Mouse (Mus musculus) MEL (cell line): ENCODE results near the gene Klf6. TPM values are rescaled to one million over a fixed set of nuclear protein-coding genes. Genes with fewer than 3 reads are reported as not detected.

Source experiments
- DNase-seq: peaks from one replicate; pipeline ENCODE4 v3.0.0; 2011; ENCODE audit warnings: low read depth, low spot score
- H3K27ac ChIP-seq: 2 replicates; pipeline ENCODE4 v1.5.1; 2012; ENCODE audit warnings: low read depth, mild to moderate bottlenecking, control low read depth, low read length, moderate library complexity; ENCODE audit not compliant: control insufficient read depth
- H3K27me3 ChIP-seq, 2 experiments: fragments of 150-350 bp in 1 of 2; sonication (generic) in 1 of 2; 2 replicates each; pipeline ENCODE4 v1.6.1; 2012; ENCODE audit warnings: low read length in 2 of 2, mild to moderate bottlenecking in 2 of 2, improper control_type of control experiment in 1 of 2, moderate library complexity in 1 of 2; ENCODE audit not compliant: insufficient read depth in 2 of 2, control insufficient read depth in 1 of 2
- H3K36me3 ChIP-seq, 2 experiments: 2 replicates each; pipeline ENCODE4 v1.6.1; 2012 to 2014; ENCODE audit warnings: low read length in 2 of 2, improper control_type of control experiment in 1 of 2, inconsistent platforms in 1 of 2, mild to moderate bottlenecking in 1 of 2; ENCODE audit not compliant: insufficient read depth in 2 of 2, control insufficient read depth in 1 of 2
- H3K4me1 ChIP-seq, 2 experiments: fragments of 150-350 bp in 1 of 2; sonication (generic) in 1 of 2; 2 replicates each; pipeline ENCODE4 v1.6.1; 2012; ENCODE audit warnings: low read length in 2 of 2, improper control_type of control experiment in 1 of 2, mild to moderate bottlenecking in 1 of 2; ENCODE audit not compliant: insufficient read depth in 2 of 2, control insufficient read depth in 1 of 2
- H3K4me3 ChIP-seq, 2 experiments: fragments of 150-350 bp in 1 of 2; sonication (generic) in 1 of 2; 2 replicates each; pipeline ENCODE4 v1.5.1; 2012; ENCODE audit warnings: low read depth in 2 of 2, low read length in 2 of 2, mild to moderate bottlenecking in 2 of 2, moderate library complexity in 2 of 2, control low read depth in 1 of 2, improper control_type of control experiment in 1 of 2; ENCODE audit not compliant: control insufficient read depth in 1 of 2, insufficient read depth in 1 of 2
- H3K79me2 ChIP-seq: 2 replicates; pipeline ENCODE4 v1.6.1; 2012; ENCODE audit warnings: mild to moderate bottlenecking, low read length, moderate library complexity; ENCODE audit not compliant: control insufficient read depth, poor library complexity, insufficient read depth
- H3K9ac ChIP-seq: 2 replicates; pipeline ENCODE4 v1.6.1; 2012; ENCODE audit warnings: low read depth, mild to moderate bottlenecking, control low read depth, low read length, moderate library complexity; ENCODE audit not compliant: control insufficient read depth, poor library complexity, severe bottlenecking
- H3K9me3 ChIP-seq: fragments of 150-350 bp; sonication (generic); replicated peaks from 2 replicates; pipeline ENCODE4 v1.6.1; 2012; ENCODE audit warnings: mild to moderate bottlenecking, low read length, improper control_type of control experiment, moderate library complexity; ENCODE audit not compliant: insufficient read depth
- CHD1 ChIP-seq: IDR thresholded peaks from 2 replicates; pipeline ENCODE4 v1.6.1; 2012; ENCODE audit warnings: low read depth, mild to moderate bottlenecking, inconsistent platforms, low read length, improper control_type of control experiment
- CTCF ChIP-seq, 3 experiments: IDR thresholded peaks in 2 of 3; conservative IDR thresholded peaks in 1 of 3; 2 replicates each; pipeline ENCODE4 v1.5.1; 2011 to 2012; ENCODE audit warnings: low read length in 3 of 3, low read depth in 2 of 3, mild to moderate bottlenecking in 2 of 3, improper control_type of control experiment in 1 of 3, inconsistent platforms in 1 of 3, mixed read lengths in 1 of 3, moderate library complexity in 1 of 3; ENCODE audit not compliant: control insufficient read depth in 1 of 3, insufficient read depth in 1 of 3, poor library complexity in 1 of 3, severe bottlenecking in 1 of 3
- E2F4 ChIP-seq: IDR thresholded peaks from 2 replicates; pipeline ENCODE4 v1.6.1; 2011; ENCODE audit warnings: low read depth, low read length, improper control_type of control experiment, borderline replicate concordance
- ELF1 ChIP-seq: IDR thresholded peaks from 2 replicates; pipeline ENCODE4 v1.6.1; 2014; ENCODE audit warnings: low read depth, mild to moderate bottlenecking, inconsistent platforms, low read length, improper control_type of control experiment, moderate library complexity
- EP300 ChIP-seq, 2 experiments: IDR thresholded peaks; 2 replicates each; pipeline ENCODE4 v1.6.1; 2011; ENCODE audit warnings: improper control_type of control experiment in 2 of 2, low read length in 2 of 2, low read depth in 1 of 2, mild to moderate bottlenecking in 1 of 2
- HCFC1 ChIP-seq: IDR thresholded peaks from 2 replicates; pipeline ENCODE4 v1.6.1; 2012; ENCODE audit warnings: low read depth, mild to moderate bottlenecking, inconsistent platforms, low read length, improper control_type of control experiment, moderate library complexity
- MAFK ChIP-seq: IDR thresholded peaks from 2 replicates; pipeline ENCODE4 v1.6.1; 2011; ENCODE audit warnings: low read depth, mild to moderate bottlenecking, low read length, improper control_type of control experiment, borderline replicate concordance
- MAX ChIP-seq: IDR thresholded peaks from 2 replicates; pipeline ENCODE4 v1.6.1; 2011; ENCODE audit warnings: low read length, improper control_type of control experiment
- MEF2A ChIP-seq: IDR thresholded peaks from 2 replicates; pipeline ENCODE4 v1.6.1; 2014; ENCODE audit warnings: low read depth, mild to moderate bottlenecking, inconsistent platforms, low read length, improper control_type of control experiment; ENCODE audit not compliant: poor library complexity, insufficient replicate concordance, severe bottlenecking; ENCODE audit errors: extremely low read depth
- MXI1 ChIP-seq: IDR thresholded peaks from 2 replicates; pipeline ENCODE4 v1.6.1; 2011; ENCODE audit warnings: mild to moderate bottlenecking, low read depth, low read length, improper control_type of control experiment
- MYC ChIP-seq: IDR thresholded peaks from 2 replicates; pipeline ENCODE4 v1.6.1; 2011; ENCODE audit warnings: low read depth, mild to moderate bottlenecking, low read length, improper control_type of control experiment, moderate library complexity
- NELFE ChIP-seq: IDR thresholded peaks from 2 replicates; pipeline ENCODE4 v1.6.1; 2011; ENCODE audit warnings: low read depth, low read length, improper control_type of control experiment
- POLR2A ChIP-seq, 2 experiments: IDR thresholded peaks; 2 replicates each; pipeline ENCODE4 v1.6.1; 2011 to 2012; ENCODE audit warnings: low read length in 2 of 2, mild to moderate bottlenecking in 2 of 2, control low read depth in 1 of 2, improper control_type of control experiment in 1 of 2, low read depth in 1 of 2, moderate library complexity in 1 of 2; ENCODE audit not compliant: control insufficient read depth in 1 of 2, insufficient read depth in 1 of 2, poor library complexity in 1 of 2
- POLR2AphosphoS2 ChIP-seq: IDR thresholded peaks from 2 replicates; pipeline ENCODE4 v1.6.1; 2011; ENCODE audit warnings: low read length, improper control_type of control experiment
- POLR2AphosphoS5 ChIP-seq: IDR thresholded peaks from 2 replicates; pipeline ENCODE4 v1.6.1; 2012; ENCODE audit warnings: low read depth, borderline replicate concordance, mild to moderate bottlenecking, inconsistent platforms, low read length, moderate library complexity, mixed read lengths
- SMC3 ChIP-seq: IDR thresholded peaks from 2 replicates; pipeline ENCODE4 v1.6.1; 2011; ENCODE audit warnings: low read depth, low read length, improper control_type of control experiment
- TBP ChIP-seq: IDR thresholded peaks from 2 replicates; pipeline ENCODE4 v1.8.0; 2011; ENCODE audit warnings: low read depth, low read length, improper control_type of control experiment
- TCF12 ChIP-seq: IDR thresholded peaks from 2 replicates; pipeline ENCODE4 v1.6.1; 2014; ENCODE audit warnings: low read depth, mild to moderate bottlenecking, inconsistent platforms, low read length, improper control_type of control experiment, moderate library complexity
- USF2 ChIP-seq, 2 experiments: IDR thresholded peaks; 2 replicates each; pipeline ENCODE4 v1.6.1; 2011 to 2012; ENCODE audit warnings: improper control_type of control experiment in 2 of 2, low read length in 2 of 2, borderline replicate concordance in 1 of 2, inconsistent platforms in 1 of 2, low read depth in 1 of 2, mild to moderate bottlenecking in 1 of 2; ENCODE audit not compliant: insufficient read depth in 1 of 2
- ZKSCAN1 ChIP-seq: IDR thresholded peaks from 2 replicates; pipeline ENCODE4 v1.6.1; 2012; ENCODE audit warnings: low read depth, mild to moderate bottlenecking, inconsistent platforms, low read length, improper control_type of control experiment, moderate library complexity
- ZMIZ1 ChIP-seq: IDR thresholded peaks from 2 replicates; pipeline ENCODE4 v1.6.1; 2012; ENCODE audit warnings: low read depth, mild to moderate bottlenecking, inconsistent platforms, low read length, improper control_type of control experiment, moderate library complexity
- polyA plus RNA-seq, 2 experiments: library from polyadenylated mRNA; stranded (reverse) in 1 of 2; unstranded in 1 of 2; fragments of >175 nt in 1 of 2; fragments of >200 nt in 1 of 2; gene quantifications; 2 replicates each; pipeline versions ENCODE4 v1.2.1 to v1.2.4; 2012; ENCODE audit warnings: low replicate concordance in 2 of 2, low read depth in 1 of 2; ENCODE audit not compliant: insufficient read length in 2 of 2, insufficient read depth in 1 of 2, missing spikeins in 1 of 2
- total RNA-seq: library from RNA; depleted of rRNA; stranded (reverse); fragments of 300-350 nt; gene quantifications from 2 replicates; pipeline ENCODE4 v1.2.3, GENCODE M21; 2012

The Klf6 gene
- total and polyA plus RNA-seq, 3 experiments = 2.0 to 4.6 TPM; not detected in 1

DNA sequence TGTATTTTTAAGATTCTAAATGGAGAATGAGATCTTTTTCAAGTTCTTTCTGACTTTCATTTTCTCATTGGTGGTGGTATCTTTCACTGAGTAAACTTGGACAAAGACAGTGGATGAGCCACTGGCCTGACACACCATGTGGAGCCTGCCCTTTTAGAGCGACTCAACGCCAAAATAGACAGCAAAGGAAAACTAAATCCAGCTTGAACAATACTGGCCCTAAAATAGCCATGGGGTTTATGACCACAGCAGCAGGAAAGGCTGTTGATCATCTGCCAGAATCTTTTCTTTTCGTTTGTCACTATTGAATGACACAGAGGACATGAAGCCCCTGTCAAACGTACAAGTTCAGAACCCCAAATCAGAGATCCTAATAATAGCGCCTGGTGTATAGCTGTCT is 18.4 kb upstream of the Klf6 start:
- H3K4me3 ChIP-seq = no peak overlapping the region
- no peak for TF ChIP-seq TCF12
- TF ChIP-seq MEF2A = no peak
- TF ChIP-seq ZKSCAN1 = no peak
- TF ChIP-seq POLR2AphosphoS2 = no peak
- no peak for TF ChIP-seq E2F4
- no peak for TF ChIP-seq MXI1
- TF ChIP-seq MYC = no peak
- TF ChIP-seq USF2 (IDR thresholded peaks at IDR 0.05; ENCODE audit: borderline replicate concordance in 1 of 2, insufficient read depth in 1 of 2, low read depth in 1 of 2, low read length in 2 of 2) = no peak
- TF ChIP-seq POLR2A (IDR thresholded peaks at IDR 0.05; ENCODE audit: control insufficient read depth in 1 of 2, insufficient read depth in 1 of 2, low read depth in 1 of 2, low read length in 2 of 2, poor library complexity in 1 of 2) = no peak
- TF ChIP-seq CHD1 = no peak
- TF ChIP-seq HCFC1 = no peak
- no peak for TF ChIP-seq MAFK
- TF ChIP-seq SMC3 = no peak
- TF ChIP-seq EP300 (IDR thresholded peaks at IDR 0.05; ENCODE audit: low read depth in 1 of 2, low read length in 2 of 2) = no peak
- TF ChIP-seq, all 39 proteins: peak for 0
- Histone ChIP-seq H3K36me3 (peaks cover 0 to 21% of the 10 kb centered on the region in 2 experiments; a peak in 2 of 4 replicates), H3K4me1 (peaks cover 10 to 18% of the 10 kb centered on the region in 2 experiments), H3K79me2 (no peaks in the 10 kb centered on the region), H3K9me3 (no peaks in the 10 kb centered on the region), H3K27me3 (no peaks in the 10 kb centered on the region), H3K9ac (no peak overlapping the region), H3K27ac (no peak overlapping the region)
- DNase-seq = no peak

GRCm38 (mm10) chr13:5843829-5844228 is 17.5 kb upstream of the Klf6 start:
- H3K36me3 ChIP-seq = peaks cover 0 to 30% of the 10 kb centered on the region in 2 experiments; a peak in 2 of 4 replicates
- H3K79me2 ChIP-seq = no peaks in the 10 kb centered on the region
- no peaks in the 10 kb centered on the region for H3K27me3 ChIP-seq
- TF ChIP-seq ELF1 (no peak), NELFE (no peak), MEF2A (no peak), EP300 (IDR thresholded peaks at IDR 0.05; ENCODE audit: low read depth in 1 of 2, low read length in 2 of 2) (no peak), POLR2AphosphoS5 (no peak), CTCF (IDR thresholded peaks at IDR 0.05 in 2 of 3, conservative IDR thresholded peaks at IDR 0.05 in 1 of 3; ENCODE audit: control insufficient read depth in 1 of 3, insufficient read depth in 1 of 3, low read depth in 2 of 3, low read length in 3 of 3, poor library complexity in 1 of 3, severe bottlenecking in 1 of 3) (no peak), TBP (no peak), SMC3 (no peak), MYC (no peak), ZMIZ1 (no peak), MAX (no peak)
- H3K9me3 ChIP-seq = no peaks in the 10 kb centered on the region
- H3K27ac ChIP-seq = no peak overlapping the region
- no peak overlapping the region for H3K9ac ChIP-seq
- no peak overlapping the region for H3K4me3 ChIP-seq
- peaks cover 19 to 25% of the 10 kb centered on the region in 2 experiments for H3K4me1 ChIP-seq
- DNase-seq = no peak
